Mouse (Mus musculus) left cerebral cortex, postnatal 10 days (tissue): ENCODE measurements around the gene Atxn3. TPM values are rescaled to one million over a fixed set of nuclear protein-coding genes. Genes with fewer than 3 reads are reported as not detected.

ENCODE experiments used
- DNase-seq, 2 experiments: peaks; one replicate each; pipeline ENCODE4 v3.0.0; 2021 to 2022; ENCODE audit warnings: low spot score in 2 of 2, mixed read lengths in 1 of 2; ENCODE audit errors: extremely low spot score in 1 of 2
- intact Hi-C: fragments of 180-260 bp; cut with DNase I; formaldehyde crosslinking; loops from one replicate; pipeline ENCODE4 v1.15.1; 2025
- total RNA-seq, 2 experiments: library from RNA; stranded (reverse); gene quantifications; 2 replicates each; pipeline ENCODE4 v1.2.3; 2021

Atxn3 gene
- 10 to 100 TPM; 20.0 TPM for total RNA-seq

DNA sequence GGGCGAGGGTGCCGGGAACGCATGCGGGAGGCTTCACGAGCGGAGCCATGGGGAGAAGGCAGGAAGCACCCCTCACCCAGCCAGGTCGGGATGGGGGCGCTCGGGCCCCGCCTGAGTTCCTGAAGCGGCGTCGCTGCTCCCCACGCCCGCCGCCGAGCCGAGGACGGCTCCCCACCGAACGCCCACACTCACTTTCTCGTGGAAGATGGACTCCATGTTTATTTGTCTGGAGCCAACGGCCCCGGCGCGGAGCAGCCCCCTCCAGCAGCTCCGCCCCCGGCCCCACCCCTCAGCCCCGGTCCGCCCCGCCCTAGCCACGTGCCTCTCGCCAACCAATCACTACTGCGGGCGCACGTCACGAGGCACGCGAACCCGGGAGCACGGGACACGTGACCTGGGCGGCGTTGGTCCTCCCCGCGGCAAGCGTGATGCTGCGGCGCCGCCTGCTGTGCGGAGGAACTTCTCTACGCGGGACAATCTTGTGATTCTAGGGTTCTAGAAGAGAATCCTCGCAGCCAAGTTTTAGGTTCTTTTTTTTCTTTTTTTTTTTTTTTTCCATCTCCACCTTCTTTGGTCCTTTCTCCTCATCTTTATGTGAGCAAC lies at the start of gene Atxn3:
Atxn3 (minus strand) TSS at position 305 of the 603 bp plus-strand sequence.
- intact Hi-C loops, result no loop called here
- DNase-seq, result peak; percentile 96 to 99

DNA sequence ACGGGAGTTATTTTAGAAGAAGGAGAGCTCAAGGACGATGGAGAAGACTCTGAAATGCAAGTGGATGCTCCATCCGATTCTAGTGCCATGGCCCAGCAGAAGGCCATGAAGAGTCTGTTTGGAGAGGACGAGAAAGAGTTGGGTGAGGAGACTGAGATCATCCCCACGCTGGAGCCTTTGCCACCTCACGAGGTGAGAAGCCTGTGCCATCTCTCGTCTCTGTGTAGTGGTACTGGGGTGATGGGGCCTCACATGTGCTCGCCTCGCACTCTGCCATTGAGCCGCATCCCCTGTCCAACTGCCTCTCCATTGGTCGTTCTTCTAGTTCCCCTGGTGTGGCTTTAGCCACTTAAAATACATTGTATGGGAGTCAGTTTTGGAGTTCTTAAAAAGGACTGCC lies 42.7 kb upstream of the Atxn3 start:
- intact Hi-C loops, result no loop called here
- DNase-seq, result no peak

DNA sequence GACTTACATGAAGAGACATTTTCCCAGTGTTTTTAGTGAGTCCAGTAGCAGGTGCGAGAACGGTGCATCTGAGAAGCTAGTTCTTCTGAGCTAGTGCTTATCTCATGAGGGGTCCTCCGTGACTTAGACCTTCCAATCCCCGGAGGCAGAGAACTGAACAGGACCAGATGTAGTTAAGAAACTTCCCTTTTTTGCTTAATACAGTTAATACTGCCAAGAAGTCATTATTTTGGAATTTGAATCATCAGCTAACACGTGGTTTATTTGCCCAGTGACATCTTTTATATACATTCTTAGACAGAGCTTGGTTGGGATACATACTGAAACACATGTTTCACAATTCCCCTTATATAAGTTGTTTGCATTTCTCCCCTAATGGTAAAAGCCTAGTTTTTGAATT lies 40.9 kb upstream of the Atxn3 start:
- intact Hi-C loops, result loop anchor here (5.0 kb wide), 1 partner anchor 183 kb away; no protein-coding TSS in a partner anchor
- DNase-seq, result no peak

DNA sequence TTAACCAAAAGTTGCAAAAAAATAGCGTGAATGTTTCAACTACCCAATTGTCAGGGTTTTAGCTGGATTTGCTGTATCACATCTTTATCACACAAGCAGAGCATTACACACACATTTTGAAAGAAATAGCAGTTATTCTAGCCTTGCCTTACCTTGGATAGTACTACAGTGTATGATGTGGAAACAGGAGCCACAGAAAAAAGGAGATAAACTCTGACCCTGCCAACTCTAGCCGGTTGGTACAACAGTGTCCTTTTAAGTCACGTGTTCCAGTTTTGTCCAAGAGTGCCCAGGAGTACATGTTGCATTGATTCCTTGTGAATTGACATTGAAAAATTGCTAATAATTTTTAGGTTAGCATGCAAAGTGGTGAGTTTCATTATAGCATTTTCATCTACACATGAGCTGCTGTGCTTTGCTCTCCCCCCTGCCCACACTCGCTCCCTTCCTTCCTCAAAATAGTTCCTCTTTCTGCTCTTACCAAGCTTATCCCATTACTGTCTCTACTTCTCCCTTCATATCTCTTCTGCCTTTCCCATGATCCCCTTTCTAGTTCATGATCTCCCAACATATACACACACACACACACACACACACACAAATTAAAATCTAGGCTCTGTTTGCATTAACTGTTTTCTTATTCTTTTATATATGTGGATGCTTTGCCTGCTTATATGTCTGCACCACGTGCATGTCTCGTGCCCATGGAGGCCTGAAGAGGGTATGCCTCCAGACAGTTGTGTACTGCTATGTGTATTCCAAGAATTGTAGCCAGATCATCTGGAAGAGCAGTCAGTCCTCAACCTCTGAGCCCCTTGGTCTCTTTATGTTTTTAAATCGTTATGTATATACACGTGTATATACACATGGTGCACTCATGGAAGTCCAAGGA lies 36.8 kb upstream of the Atxn3 start:
- DNase-seq, result no peak
- intact Hi-C loops, result loop anchor here (5.0 kb wide), 1 partner anchor 187 kb away; no protein-coding TSS in a partner anchor

DNA sequence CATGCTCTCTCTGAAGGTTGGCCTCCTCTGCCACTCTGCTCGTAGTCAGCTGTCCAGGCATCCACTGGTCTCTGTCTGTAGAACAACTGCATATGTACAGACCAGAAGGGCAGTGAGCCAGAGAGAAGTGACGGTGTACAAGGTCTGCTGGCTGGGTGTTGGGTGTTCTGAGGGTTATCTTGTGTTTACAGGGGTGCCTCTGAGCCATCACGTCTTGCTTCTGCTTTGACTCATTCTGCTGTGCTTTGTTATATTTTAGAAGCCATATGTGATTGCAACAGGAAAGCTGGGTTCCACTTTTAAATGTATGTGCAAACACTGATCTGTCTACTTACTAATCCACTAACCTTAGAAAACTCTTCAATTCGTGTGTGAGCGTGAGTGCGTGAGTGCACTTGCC lies 29.6 kb upstream of the Atxn3 start:
- DNase-seq, result no peak
- intact Hi-C loops, result loop anchor here (5.0 kb wide), 2 partner anchors 400 to 475 kb away; no protein-coding TSS in a partner anchor

DNA sequence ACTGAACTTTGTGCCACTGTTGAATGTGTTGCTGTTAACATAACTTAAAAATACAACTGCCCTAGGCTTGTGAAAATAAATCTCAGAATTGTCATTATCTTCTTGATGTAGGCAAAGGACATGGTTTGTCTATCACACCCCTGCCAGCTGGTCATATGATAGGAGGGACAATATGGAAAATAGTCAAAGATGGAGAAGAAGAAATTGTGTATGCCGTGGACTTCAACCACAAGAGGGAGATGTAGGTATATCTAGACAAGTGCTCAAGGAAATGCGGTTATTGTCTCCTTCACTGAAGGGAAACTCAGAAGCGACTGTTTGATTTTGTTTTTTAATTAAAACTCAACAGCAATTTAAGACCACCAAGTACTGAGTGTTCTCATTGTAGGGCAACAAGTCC lies 27.1 kb upstream of the Atxn3 start:
- DNase-seq, result no peak
- intact Hi-C loops, result loop anchor here (5.0 kb wide), 2 partner anchors 402 to 477 kb away; no protein-coding TSS in a partner anchor

DNA sequence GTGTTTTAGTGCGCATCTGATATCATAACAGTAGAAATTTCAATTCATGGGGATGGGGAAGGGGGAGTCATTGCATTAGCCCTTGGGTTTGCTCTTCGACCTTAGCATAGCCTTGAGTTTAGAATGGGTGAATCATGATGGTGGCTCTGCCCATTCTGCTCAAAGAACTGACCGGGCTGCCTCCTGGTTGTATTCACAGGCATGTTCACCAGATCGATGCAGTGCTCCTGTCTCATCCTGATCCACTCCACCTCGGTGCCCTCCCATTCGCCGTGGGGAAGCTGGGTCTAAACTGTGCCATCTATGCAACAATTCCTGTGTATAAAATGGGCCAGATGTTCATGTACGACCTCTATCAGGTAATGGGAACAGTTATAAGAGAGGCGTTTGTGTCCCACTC lies 24.9 kb upstream of the Atxn3 start:
- no peak for DNase-seq
- intact Hi-C loops, result no loop called here

DNA sequence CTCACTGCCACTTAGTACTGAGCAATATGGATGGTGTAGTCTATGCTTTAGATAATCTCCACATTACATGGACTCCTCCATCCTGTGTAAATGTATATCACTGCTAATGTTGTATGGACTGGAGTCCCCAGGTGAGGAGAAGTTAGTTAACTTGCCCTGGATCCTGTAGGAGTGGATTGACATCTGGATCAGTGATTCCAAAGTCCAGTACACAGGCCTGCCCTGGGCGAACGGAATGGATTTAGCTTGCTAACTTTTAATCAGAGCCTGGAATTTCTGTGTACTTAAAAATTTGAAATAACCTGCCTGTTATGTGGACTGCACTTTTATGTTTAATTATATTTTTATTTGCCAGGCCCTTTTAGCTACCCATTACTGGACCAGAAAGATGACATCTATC lies 23.5 kb upstream of the Atxn3 start:
- intact Hi-C loops, result no loop called here
- DNase-seq, result no peak

DNA sequence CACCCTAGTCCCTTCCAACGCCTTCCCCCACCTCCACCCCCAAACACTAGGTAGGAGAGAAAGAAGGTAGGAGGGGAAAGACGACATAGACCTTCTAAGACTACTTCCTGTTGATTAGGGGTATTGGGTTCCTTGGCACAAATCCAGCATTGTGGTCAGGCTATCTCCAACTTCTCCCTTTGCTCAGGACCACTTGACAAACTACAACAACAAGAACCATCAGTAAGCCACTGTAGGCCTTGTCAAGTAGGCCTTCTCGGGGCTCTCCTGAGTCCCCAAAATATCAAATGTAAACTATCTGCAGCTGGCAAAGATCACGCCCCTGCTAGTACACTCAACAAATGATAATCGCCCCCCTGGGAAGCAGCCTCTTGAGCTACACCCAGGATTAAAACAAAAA lies 22.2 kb upstream of the Atxn3 start:
- no peak for DNase-seq
- intact Hi-C loops, result no loop called here

DNA sequence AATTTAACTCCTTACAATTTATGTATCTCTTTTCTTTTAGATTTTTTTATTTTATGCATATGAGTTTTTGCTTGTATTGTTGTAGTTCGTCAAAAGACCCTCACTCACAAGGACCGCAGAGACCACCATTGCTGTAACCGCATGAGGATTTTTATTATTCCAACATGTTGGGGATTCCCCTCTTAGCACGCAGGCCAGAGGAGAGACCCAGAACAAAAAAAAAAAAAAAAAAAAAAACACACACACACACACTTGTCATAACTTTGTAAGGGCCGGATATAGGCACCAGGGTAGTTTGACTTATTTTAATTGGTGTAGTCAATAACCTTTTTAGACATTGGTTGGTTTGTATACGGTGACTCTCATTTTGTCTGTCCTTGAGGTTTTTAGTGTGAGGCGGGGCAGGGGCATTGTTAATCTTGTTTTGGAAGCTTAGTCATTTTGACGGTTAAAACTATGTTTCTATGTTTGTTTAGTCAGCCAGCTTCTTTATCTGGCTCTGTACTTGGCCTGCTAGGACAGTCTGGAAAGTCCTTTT lies 21.2 kb upstream of the Atxn3 start:
- DNase-seq, result no peak
- intact Hi-C loops, result no loop called here

DNA sequence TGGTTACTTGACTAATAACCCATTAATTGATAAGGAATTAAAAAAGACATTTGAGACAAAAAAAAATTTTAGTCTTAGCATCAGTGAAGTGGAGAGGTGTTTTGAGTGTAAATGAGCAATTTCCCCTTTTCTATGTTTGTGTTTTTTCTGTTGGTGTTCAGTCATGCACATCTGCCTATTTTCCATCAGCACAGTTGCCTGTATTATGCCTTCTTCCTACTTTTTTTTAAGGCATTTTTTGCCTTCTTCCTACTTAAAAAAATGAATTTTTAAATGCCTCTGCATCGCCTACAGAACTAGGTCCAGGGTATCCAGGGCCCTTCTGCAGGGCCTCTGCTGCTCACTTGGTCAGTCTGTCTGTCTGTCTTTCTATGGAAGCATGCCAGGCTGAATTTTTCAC lies 20.5 kb upstream of the Atxn3 start:
- intact Hi-C loops, result no loop called here

DNA sequence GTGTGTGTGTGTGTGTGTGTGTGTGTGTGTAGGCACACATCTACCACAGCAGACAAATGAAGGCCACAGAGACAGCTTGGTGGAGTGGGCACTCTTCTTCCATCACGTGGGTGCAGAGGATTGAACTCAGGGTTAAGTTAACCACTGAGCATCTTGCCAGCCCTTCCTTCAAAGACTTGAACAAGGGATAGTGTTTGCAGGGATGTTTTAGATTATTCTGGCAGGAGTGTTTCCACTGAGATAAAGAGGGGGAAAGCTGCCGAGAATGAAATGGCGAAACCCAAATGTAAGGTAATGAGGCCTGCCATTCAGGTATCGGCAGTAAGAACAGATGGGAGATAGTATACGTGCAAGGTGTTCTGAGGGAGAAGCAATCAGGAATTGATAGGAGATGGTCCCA lies 20.1 kb upstream of the Atxn3 start:
- DNase-seq, result no peak
- intact Hi-C loops, result no loop called here

More for the DNA sequence above, 20.5 kb upstream of the Atxn3 start:
- no peak for DNase-seq

DNA sequence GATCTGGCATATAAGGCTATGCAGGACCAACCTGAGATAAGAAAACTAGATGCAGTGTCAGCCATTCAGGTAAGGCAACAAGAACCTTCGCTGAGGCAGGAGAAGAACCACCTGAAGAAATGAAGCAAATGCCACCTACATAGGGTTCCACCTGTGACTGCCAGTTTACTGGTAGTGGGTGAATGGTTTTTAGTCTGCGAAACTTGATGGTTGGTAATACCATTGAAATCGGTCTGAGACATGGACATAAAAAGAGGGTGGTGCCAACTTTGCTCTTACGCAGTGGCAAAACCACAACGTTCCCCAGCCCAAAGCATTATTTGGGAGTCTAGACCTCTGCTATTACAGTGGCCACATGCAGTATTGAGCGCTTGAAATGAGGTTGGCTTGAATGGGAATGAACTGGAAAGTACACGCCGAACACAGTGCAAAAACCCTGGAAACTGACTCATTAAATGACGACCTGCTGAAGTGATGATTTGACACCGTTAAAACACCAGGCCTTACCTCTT lies 19.4 kb upstream of the Atxn3 start:
- no peak for DNase-seq
- intact Hi-C loops, result no loop called here

DNA sequence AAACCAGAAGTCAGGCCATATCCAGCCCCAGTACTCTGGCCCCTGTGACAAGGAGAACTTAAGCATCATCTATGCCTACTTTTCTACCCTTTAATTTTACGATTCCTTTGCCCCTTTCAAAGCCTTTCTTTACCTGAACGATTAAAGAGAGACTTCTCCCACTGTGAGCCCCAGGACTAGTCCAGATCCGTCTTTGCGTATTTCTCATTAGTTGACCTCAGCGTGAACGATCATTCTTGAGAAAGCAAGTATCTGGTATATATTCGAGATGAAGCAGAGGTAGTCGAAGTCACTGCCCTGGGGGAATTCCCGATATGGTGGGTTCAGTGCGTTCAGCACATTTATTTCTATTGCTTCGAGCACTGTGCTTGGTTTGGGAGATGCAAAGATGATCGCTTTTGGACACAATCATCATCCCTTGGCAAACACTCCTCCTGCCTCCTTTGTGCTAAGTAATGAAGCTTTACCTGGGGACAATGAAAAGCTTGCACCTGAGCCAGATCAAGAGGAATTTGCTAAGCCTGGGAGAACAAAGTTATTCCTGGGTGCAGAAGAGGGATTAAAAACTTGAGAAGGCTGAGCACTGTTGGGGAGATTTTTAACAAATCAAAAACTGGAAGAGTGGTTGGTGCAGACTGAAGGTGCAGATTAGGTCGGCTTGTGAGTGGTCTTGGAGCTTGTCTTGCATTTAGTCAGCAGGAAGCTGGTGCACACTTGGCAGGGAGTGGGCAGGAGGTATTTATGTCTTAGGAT lies 18.8 kb upstream of the Atxn3 start:
- intact Hi-C loops, result no loop called here
- no peak for DNase-seq

DNA sequence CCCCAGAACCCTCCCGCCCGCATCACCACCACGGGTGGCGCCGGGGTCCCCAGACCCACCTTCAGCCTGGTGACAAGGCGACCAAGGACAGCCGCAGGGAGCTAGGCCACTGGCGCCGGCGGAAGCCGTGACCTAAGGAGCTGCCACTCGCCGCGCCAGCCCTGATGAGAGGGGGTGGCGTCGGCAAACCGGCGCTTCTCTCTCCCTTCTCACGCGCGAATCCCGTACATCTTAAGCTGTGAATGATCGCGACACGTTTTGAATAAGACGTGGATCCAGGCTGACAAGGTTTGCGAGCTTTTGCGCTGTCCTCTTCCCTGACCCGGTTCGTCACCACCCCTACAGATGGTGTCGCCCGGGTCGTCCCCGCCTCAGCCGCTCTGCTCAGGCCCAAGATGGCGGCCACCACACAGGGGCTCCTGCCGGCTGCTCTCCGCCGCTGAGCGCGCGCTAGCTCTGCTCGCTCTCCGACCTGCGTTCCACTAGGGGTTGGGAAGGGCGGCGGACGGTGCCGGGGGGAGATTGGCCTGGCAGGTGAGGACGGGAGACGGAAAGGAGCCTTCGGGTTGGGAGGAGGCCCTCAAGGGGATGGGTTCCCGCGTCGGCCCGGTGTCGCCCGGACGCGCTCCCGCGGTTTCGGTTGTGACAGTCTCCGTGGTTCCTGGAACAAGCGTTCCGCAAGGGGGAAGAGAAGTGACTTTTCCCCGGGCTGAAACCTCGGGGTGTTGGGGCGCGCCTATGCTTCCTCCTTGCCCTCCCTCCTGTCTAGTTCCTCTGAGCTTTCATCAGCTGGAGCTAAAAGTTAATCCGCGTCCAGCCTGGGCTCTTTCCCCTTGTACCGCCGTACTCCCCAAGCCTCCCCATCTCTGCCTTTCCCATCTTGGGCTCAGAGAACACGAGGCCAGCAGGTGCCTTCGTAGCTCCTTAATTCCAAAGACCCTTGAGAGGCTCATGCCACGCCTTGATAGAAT lies 17.8 kb upstream of the Atxn3 start, which contains the start of gene Cpsf2:
Cpsf2 (plus strand) TSS at position 388 of the 971 bp plus-strand sequence.
- peak; percentile 69 to 89 for DNase-seq
- intact Hi-C loops, result no loop called here

DNA sequence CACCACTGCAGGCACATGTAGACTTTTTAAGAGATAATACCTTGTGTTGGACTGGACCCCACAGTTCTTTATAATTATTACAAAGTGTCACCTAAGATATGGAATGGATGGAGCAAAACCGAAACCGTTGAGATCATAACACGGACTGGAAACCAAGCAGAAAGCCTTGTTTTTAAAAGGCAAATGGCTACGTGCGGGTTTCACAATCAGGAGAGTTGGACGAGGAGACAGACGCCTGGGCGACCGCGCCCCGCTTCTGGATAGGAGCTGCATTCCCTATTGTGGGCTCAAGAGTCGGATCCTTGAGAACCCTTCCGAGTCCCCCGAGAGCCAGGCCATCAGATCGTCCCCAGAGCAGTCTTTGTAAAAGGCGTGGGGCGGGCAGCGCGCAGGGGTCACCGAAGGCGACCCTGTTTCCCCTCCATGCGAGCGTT lies 17.1 kb upstream of the Atxn3 start:
- peak in 1 of 2 experiments; percentile 17 for DNase-seq
- intact Hi-C loops, result no loop called here

DNA sequence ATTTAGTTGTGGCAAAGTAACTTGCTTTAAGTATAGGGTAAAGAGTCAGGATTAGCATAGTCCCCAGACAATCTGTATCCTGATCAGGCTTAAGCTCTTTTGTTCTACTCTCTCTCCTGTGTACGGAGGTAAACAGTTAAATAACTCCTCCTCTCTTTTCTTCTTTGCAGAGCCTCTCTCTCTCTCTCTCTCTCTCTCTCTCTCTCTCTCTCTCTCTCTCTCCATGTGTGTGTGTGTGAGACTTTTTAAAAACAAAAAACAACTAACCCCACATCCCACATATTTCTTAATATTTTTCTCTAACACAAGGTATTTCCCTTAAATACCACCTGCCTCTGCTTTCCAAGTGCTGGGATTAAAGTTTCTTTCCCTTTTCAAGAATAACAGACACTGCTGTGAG lies 16.5 kb upstream of the Atxn3 start:
- intact Hi-C loops, result no loop called here

DNA sequence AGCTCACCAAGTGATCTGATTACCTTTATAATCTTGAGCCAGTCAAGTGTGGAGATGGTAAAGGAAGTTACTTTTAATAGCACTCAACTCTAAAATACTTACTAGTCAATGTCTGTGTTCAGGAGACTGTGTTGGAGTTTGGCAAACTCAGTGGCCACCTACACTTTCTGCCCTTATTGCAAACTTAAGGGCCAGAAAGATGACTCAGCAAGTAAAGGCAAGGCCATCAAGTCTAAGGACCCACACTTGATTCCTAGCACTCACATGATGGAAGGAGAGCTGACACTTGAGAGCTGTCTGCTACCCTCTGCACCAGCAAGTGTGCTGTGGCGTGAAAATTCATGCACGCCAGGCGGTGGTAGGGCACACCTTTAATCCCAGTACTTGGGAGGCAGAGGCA lies 14.2 kb upstream of the Atxn3 start:
- no peak for DNase-seq
- intact Hi-C loops, result no loop called here

More for the DNA sequence above, 16.5 kb upstream of the Atxn3 start:
- DNase-seq, result no peak
